Mouse (Mus musculus) intestine, postnatal 0 days (tissue): ENCODE data around the gene Clec2e. TPM values are rescaled to one million over a fixed set of nuclear protein-coding genes. Genes with fewer than 3 reads are reported as not detected.

Experiments
- ATAC-seq: fragments of 200-750 bp; cut with Nextera tagmentation; 2 replicates; pipeline ENCODE4 v1.8.0; 2017; ENCODE audit warnings: mild to moderate bottlenecking, moderate TSS enrichment, moderate library complexity
- H3K27ac ChIP-seq: fragments of 300-500 bp; sonication (generic); 2 replicates; pipeline ENCODE4 v1.5.1; 2014; ENCODE audit warnings: mild to moderate bottlenecking, low read depth, low read length, moderate library complexity
- H3K27me3 ChIP-seq: fragments of 300-500 bp; sonication (generic); replicated peaks from 2 replicates; pipeline ENCODE4 v1.6.1; 2014; ENCODE audit warnings: low read length, mixed read lengths; ENCODE audit not compliant: control insufficient read depth, insufficient read depth
- H3K36me3 ChIP-seq: fragments of 300-500 bp; sonication (generic); 2 replicates; pipeline ENCODE4 v1.6.1; 2014; ENCODE audit warnings: mild to moderate bottlenecking, moderate library complexity; ENCODE audit not compliant: control insufficient read depth, insufficient read depth
- H3K4me1 ChIP-seq: fragments of 300-500 bp; sonication (generic); replicated peaks from 2 replicates; pipeline ENCODE4 v1.6.1; 2014; ENCODE audit warnings: antibody characterized with exemption, low read length, mixed read lengths; ENCODE audit not compliant: control insufficient read depth, insufficient read depth
- H3K4me2 ChIP-seq: fragments of 300-500 bp; sonication (generic); replicated peaks from 2 replicates; pipeline ENCODE4 v1.6.1; 2014; ENCODE audit warnings: low read depth, mild to moderate bottlenecking, moderate library complexity
- H3K4me3 ChIP-seq: fragments of 300-500 bp; sonication (generic); 2 replicates; pipeline ENCODE4 v1.5.1; 2014; ENCODE audit warnings: low read depth, low read length
- H3K9ac ChIP-seq: fragments of 300-500 bp; sonication (generic); 2 replicates; pipeline ENCODE4 v1.6.1; 2014; ENCODE audit warnings: mild to moderate bottlenecking, low read depth, low read length
- H3K9me3 ChIP-seq: fragments of 300-500 bp; sonication (generic); 2 replicates; pipeline ENCODE4 v1.6.1; 2016; ENCODE audit warnings: mixed run types; ENCODE audit not compliant: control insufficient read depth
- CTCF ChIP-seq: sonication (generic); IDR thresholded peaks from 2 replicates; pipeline ENCODE4 v1.5.1; 2016; ENCODE audit warnings: low read depth, mild to moderate bottlenecking, control low read depth, antibody characterized with exemption, moderate library complexity
- WGBS: fragments of 180-500 bp; shearing (Covaris S2); extraction: QIAGEN DNeasy Blood & Tissue Kit; methylation state at CpG from one replicate; pipeline ENCODE4 v1.1.7; 2014; 5-methylcytosine and 5-hydroxymethylcytosine counted together
- polyA plus RNA-seq: library from polyadenylated mRNA; unstranded; fragments of >200 nt; fragmentation: Nextera tagmentation; extraction: Ambion mirVana; gene quantifications from 2 replicates; pipeline ENCODE4 v1.2.1, GENCODE M21; 2015

Gene Clec2e
- polyA plus RNA-seq, 1 experiment from 2014 or later: 89.8 TPM

DNA sequence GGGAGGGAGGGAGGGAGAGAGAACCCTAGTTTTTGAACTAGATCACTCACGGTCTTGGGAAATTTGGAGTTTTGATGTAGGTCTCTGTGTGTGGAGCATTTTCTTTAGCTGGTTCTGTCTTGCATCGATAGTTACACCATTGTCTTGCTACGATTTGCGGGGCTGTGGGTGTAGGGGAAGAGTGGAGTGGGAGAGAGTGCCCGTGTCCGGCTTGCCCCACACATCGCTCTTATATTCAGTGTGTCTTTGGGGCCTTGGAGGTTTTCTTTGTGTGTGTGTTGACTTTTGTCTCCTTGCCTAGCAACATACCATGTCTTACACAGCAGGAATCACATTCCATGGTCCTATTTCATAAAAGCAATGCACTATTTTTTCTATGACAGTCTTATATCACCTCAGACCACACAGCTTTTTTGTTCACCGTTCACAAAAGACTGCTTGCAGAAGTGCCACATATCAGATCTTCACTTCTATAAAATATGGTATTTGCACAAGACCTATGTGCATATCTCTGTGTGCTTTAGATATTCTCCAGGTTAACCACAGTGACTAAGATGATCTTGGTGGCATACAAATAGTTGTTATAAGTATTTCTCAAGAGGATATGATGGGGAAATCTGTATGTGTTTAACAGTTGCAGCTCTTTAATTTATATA lies 51.0 kb downstream of the Clec2e start:
- Histone ChIP-seq H3K27me3 (no peaks in the 10 kb centered on the region), H3K4me1 (no peaks in the 10 kb centered on the region), H3K9ac (no peak overlapping the region), H3K4me2 (peak overlapping the region; percentile 52), H3K4me3 (no peak overlapping the region), H3K9me3 (no peaks in the 10 kb centered on the region), H3K36me3 (no peaks in the 10 kb centered on the region), H3K27ac (no peak overlapping the region)
- ATAC-seq: no peak
- 11% methylated on average over 8 of the region's 8 CpGs for WGBS
- TF ChIP-seq CTCF: no peak

DNA sequence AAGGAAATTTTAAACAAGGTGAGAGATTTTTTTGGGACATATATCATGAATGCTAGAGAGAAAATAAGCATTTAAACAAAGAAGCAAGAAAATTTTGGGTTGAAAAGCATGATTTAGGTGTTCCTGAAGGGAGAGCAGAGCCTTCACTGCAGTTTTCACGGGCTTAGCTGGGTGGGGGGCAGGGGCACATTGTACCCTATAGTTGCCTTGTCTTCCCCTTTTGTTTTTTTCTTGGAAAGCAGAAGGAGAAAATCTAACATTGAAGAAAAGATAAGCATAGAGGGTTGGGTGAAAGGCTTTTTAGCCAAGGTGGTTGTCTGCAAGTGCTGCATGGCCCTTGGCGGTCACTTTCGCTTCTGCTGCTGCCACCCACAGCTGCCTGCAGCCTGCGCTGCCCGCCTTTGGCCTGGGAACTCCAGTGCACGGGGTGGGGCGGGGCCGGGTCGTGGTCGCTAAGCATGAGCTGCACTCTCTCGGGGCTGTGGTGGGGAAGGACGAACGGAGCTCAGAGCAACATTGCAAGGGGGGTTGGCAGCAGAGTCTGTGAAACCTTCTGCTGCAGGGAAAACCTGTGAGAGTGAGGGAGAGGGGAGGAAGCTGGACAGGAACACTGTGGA lies 51.7 kb downstream of the Clec2e start:
- Histone ChIP-seq H3K4me3 (peak overlapping the region; percentile 39), H3K4me2 (peak overlapping the region; percentile 66), H3K36me3 (no peaks in the 10 kb centered on the region), H3K27me3 (no peaks in the 10 kb centered on the region), H3K9ac (no peak overlapping the region), H3K4me1 (no peaks in the 10 kb centered on the region), H3K9me3 (no peaks in the 10 kb centered on the region), H3K27ac (no peak overlapping the region)
- TF ChIP-seq CTCF: peak; percentile 44
- ATAC-seq: peak; percentile 79
- WGBS: 3% methylated on average over 13 of the region's 13 CpGs

DNA sequence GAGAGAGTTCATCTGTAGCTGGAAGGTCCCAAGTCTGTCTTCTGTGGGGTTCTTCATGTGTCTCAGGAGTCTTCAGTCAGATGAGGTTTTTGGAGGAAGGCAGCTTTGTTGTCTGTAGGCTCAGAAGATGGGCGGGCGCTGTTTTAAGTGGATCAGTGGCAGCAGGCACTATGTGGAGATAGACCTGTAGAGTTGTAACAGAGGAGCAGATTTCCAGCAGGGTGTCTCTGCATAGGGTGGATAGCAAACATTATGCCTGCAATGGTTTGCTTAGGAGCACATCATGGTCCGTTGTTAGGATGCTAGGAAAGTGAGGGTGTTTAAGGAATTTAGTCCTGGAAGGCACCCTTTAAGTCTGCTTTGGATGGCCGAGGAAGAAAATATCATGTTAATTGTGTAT lies 52.3 kb downstream of the Clec2e start:
- Histone ChIP-seq H3K27me3 (no peaks in the 10 kb centered on the region), H3K4me2 (no peak overlapping the region), H3K4me1 (no peaks in the 10 kb centered on the region), H3K4me3 (no peak overlapping the region), H3K9me3 (no peaks in the 10 kb centered on the region), H3K9ac (no peak overlapping the region), H3K36me3 (no peaks in the 10 kb centered on the region), H3K27ac (no peak overlapping the region)
- 66% methylated on average over 4 of the region's 4 CpGs for WGBS
- no peak for ATAC-seq
- TF ChIP-seq CTCF: no peak

DNA sequence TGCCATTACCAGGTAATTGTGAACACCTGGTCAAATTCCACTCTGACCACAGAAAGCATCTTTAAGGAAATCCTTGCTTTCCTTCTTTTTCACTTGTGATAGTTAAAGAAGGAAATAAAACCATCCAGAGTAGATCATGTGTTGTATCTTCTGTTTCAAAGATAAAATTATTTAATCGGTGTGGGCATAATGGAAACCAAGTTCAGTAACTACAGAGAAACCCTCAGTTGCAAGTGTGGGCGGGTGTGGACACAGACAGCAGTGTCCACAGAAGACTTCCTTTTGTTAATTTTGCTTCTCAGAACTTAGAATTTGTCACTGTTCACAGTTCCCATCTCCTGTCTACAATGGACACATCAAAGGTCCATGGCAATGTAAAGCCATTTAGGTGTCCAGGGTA lies 55.1 kb downstream of the Clec2e start, which contains the start of gene Klrb1f:
TSS of gene Klrb1f (plus strand) at position 301 of the 400 bp plus-strand sequence.
- Histone ChIP-seq H3K9ac (no peak within 1 kb of the TSS), H3K27ac (no peak within 1 kb of the TSS), H3K36me3 (no peaks in the 10 kb centered on the region), H3K27me3 (no peaks in the 10 kb centered on the region), H3K9me3 (no peaks in the 10 kb centered on the region), H3K4me2 (no peak within 1 kb of the TSS), H3K4me1 (no peaks in the 10 kb centered on the region), H3K4me3 (no peak within 1 kb of the TSS)
- ATAC-seq: no peak
- TF ChIP-seq CTCF: no peak
- 88% methylated on average over 2 of the region's 2 CpGs for WGBS

DNA sequence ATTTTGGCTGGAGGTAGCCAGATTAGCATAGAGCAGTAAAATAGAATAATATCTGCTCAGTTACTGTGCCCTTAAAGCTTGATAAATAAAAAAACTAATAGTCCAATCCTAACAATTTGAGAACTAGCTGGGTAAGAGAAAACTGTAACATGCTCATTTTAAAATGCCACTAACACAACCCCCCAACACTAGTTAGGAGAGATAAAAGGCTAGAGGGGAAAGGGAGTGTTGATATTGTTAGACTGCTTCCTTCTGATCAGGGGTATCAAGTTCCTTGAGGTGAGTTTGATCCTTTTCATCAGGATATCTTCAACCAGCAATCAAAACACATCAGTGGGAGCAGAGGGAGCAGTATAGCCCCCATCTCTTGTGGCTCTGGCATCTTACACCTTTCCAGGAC lies 58.2 kb downstream of the Clec2e start:
- Histone ChIP-seq H3K36me3 (no peaks in the 10 kb centered on the region), H3K9ac (no peak overlapping the region), H3K9me3 (no peaks in the 10 kb centered on the region), H3K4me3 (no peak overlapping the region), H3K27me3 (no peaks in the 10 kb centered on the region), H3K27ac (no peak overlapping the region), H3K4me2 (no peak overlapping the region), H3K4me1 (no peaks in the 10 kb centered on the region)
- no peak for ATAC-seq
- no peak for TF ChIP-seq CTCF

Other genes starting within 250 kb of the Clec2e start
- gene Clec2i, start 213.3 kb downstream of the Clec2e start, polyA plus RNA-seq: 0.18 and 0.21 TPM in 2 replicates
- gene BC035044, start 209.8 kb downstream of the Clec2e start, polyA plus RNA-seq: 1.2 and 1.4 TPM in 2 replicates
- gene Clec2g, start 166.5 kb downstream of the Clec2e start, polyA plus RNA-seq: not detected in 2 replicates
- 0.25 and 0.44 TPM in 2 replicates for gene Klrb1f, start 55.0 kb downstream of the Clec2e start, polyA plus RNA-seq
- gene Clec2d, start 79.7 kb upstream of the Clec2e start, polyA plus RNA-seq: 1.1 and 1.4 TPM in 2 replicates
- gene Cd69, start 174.5 kb upstream of the Clec2e start, polyA plus RNA-seq: 0.12 and 0.16 TPM in 2 replicates
- not detected in 2 replicates for gene 4922502D21Rik, start 230.9 kb upstream of the Clec2e start, polyA plus RNA-seq
- 0.09 and 0.20 TPM in 2 replicates for gene Clec12a, start 241.8 kb upstream of the Clec2e start, polyA plus RNA-seq